Mouse (Mus musculus) embryo, embryonic 10.5 days (tissue): ENCODE measurements around the gene Qrich2.
"Not testable (repeated sequence)": the region's sequence is repeated elsewhere in the genome, so short reads cannot be mapped to it uniquely, and the experiment has no call there.

Source experiments
- DNase-seq: peaks from one replicate; pipeline ENCODE4 v3.0.0-alpha.2; 2015; ENCODE audit warnings: low spot score

Qrich2 gene

GRCm38 (mm10) chr11:116410415-116410814 lies 55.6 kb downstream of the Qrich2 start:
- not testable (repeated sequence) for DNase-seq

DNA sequence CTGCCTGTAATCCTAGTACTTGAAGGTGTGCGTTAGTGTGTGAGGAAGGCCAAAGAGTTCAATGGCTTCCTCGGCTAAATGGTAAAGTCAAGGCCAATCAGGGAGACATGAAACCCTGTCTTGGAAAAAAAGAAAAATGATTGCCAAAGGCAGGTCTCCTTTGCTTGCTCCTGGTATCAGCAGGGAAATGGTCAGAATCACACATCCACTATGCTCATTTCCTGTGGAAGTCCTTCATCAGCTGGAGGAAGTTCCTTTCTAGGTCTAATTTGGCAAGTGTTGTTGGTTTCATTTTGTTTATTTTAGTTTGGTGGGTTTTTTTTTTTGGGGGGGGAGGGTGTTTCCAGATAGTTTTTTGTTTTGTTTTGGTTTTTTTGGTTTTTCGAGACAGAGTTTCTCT lies 57.0 kb downstream of the Qrich2 start:
- DNase-seq: no peak

DNA sequence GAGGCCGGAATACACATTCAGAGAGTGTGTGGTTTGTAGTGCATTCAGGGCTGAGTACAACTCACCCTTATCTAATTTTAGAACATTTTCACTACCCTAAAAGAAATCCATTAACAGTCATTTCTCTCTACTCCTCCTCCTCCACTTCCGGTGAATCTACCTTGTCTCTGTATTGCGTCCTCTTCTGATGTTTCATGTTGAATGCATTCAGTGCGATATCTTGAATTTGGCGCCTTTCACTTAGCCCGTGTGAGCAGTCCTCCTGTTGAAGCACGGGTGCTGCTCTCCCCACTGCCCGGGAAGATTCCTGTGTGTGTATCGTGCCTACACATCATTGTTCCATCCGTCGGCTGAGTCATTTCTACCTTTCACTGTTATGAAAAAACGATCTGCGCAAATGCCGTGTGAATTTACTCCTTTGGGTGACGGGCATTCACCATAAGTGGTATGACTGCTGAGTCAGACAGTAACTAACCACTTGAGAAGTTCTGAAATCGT lies 59.8 kb downstream of the Qrich2 start:
- no peak for DNase-seq

- DNase-seq: no peak
Measured at GRCm38 (mm10) chr11:116405601-116406000, 60.4 kb downstream of the Qrich2 start.

GRCm38 (mm10) chr11:116400560-116400959 lies 65.5 kb downstream of the Qrich2 start:
- DNase-seq: no peak

DNA sequence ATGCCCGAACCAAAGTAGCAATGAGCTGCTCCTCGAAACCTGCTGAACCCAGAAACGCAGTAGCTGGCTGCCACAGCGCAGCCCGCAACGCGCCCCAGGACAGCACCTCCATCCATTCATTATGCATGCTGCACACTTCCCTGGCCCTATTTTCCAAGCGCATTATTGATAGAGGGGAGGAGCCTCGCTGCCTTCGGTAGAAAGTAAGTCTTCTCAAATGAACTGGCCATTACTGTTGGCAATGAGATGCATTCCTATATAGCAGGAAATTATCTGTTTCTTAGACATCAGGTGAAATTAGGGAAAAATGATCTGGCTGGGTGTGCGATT lies 67.7 kb downstream of the Qrich2 start:
- DNase-seq: no peak

DNA sequence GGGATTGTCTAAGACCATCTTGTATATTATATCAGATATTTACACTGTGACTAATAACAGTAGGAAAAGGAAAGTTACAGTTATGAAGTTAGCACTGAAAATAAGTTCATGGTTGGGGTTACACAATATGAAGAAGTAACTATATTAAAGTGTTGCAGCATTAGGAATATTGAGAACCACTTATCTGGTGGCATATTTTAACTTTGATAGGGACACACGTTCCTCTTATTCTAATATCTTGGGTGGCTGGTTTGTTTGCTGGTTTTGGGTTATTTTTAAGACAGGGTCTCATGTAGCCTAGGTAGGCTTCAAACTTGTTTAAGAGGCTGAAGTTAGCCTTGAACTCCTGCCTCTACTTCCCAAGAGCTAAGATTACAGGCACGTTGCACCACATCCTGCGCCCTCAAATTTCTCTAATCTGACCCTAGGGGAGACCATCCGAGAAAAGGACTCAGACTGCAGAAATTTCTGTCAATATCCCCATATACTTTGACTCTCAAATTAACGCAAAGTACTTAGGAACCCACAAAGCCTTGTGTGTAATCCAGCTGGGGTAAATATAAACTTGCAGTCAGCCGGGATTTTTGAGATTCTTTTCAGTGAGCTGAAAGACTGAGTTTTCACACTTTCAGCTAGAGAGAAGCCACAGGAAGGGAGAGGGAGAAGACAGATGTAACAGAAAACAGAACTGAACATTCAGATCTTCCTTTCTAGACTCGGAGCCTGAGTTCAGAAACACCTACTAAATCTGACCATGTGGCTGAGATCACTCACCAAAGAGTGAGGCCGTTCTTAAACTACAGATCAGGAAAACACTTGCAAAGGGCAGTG lies 68.3 kb downstream of the Qrich2 start:
- no peak for DNase-seq

DNA sequence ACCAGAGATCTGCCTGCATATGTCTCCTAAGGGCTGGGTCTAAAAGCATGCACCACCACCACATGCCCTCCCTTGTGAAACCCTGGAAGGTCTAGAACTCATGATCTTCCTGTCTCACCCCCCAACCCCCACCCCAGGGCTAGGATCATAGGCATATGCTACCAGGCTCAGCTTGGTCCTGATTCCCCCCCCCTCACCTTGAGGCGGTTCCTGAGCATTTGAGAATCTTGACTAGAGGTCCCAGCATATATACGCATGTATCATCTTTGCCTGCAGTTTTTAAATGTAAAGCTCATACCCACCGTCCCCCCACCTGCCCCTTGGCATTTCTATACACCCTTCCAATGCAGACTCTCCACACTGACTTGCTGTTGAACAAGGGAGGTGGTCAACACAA lies 69.1 kb downstream of the Qrich2 start:
- DNase-seq: no peak

GRCm38 (mm10) chr11:116396276-116396933 lies 69.6 kb downstream of the Qrich2 start:
- no peak for DNase-seq

DNA sequence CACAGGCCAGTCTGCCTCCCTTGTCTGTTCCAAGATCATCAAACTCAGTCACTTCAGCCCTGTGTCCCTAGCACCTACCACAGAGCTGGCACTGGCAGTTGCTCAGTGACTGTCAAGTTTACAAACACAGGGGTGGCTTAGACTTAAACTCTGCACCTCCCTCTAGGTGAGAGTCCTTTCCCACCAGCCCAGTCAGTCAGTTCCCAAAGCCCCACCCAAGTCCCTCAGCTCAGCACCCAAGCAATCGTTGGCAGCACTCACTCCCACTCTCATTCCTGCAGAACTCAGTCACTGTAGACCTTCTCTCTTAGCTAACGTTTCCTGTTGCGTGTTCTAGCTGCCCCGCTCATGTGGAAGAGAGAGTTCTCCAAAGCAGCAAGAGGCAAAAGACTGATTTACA lies 71.3 kb downstream of the Qrich2 start:
- DNase-seq: no peak
